Mouse (Mus musculus) hindbrain, embryonic 15.5 days (tissue): ENCODE measurements around the gene Ccdc12. TPM values are rescaled to one million over a fixed set of nuclear protein-coding genes. Genes with fewer than 3 reads are reported as not detected.

Experiments
- ATAC-seq: fragments of 200-750 bp; cut with Nextera tagmentation; 2 replicates; pipeline ENCODE4 v1.8.0; 2017; ENCODE audit warnings: low read depth, moderate number of reproducible peaks, moderate TSS enrichment; ENCODE audit not compliant: low FRiP score
- H3K27ac ChIP-seq: fragments of 300-500 bp; sonication (generic); replicated peaks from 2 replicates; pipeline ENCODE4 v1.5.1; 2015; ENCODE audit warnings: mild to moderate bottlenecking, inconsistent platforms
- H3K27me3 ChIP-seq: fragments of 300-500 bp; sonication (generic); 2 replicates; pipeline ENCODE4 v1.6.1; 2015; ENCODE audit warnings: control low read depth, inconsistent platforms
- H3K36me3 ChIP-seq: fragments of 300-500 bp; sonication (generic); 2 replicates; pipeline ENCODE4 v1.6.1; 2015; ENCODE audit warnings: control low read depth, inconsistent platforms
- H3K4me1 ChIP-seq: fragments of 300-500 bp; sonication (generic); replicated peaks from 2 replicates; pipeline ENCODE4 v1.6.1; 2015; ENCODE audit warnings: control low read depth, inconsistent platforms
- H3K4me2 ChIP-seq: fragments of 300-500 bp; sonication (generic); 2 replicates; pipeline ENCODE4 v1.6.1; 2015; ENCODE audit warnings: moderate library complexity, mild to moderate bottlenecking, inconsistent platforms
- H3K4me3 ChIP-seq: fragments of 300-500 bp; sonication (generic); 2 replicates; pipeline ENCODE4 v1.5.1; 2015; ENCODE audit warnings: mild to moderate bottlenecking, inconsistent platforms
- H3K9ac ChIP-seq: fragments of 300-500 bp; sonication (generic); 2 replicates; pipeline ENCODE4 v1.6.1; 2015; ENCODE audit warnings: inconsistent platforms
- H3K9me3 ChIP-seq: fragments of 300-500 bp; sonication (generic); 2 replicates; pipeline ENCODE4 v1.6.1; 2016; ENCODE audit warnings: control low read depth, inconsistent platforms
- WGBS: fragments of 180-500 bp; shearing (Covaris S2); methylation state at CpG from one replicate; pipeline ENCODE4 v1.1.7; 2015; 5-methylcytosine and 5-hydroxymethylcytosine counted together
- polyA plus RNA-seq: library from polyadenylated mRNA; unstranded; fragments of >200 nt; fragmentation: Nextera tagmentation; extraction: Ambion mirVana; gene quantifications from 2 replicates; pipeline ENCODE4 v1.2.1, GENCODE M21; 2015

Gene Ccdc12
- polyA plus RNA-seq, 1 experiment from 2014 or later: 103 TPM

DNA sequence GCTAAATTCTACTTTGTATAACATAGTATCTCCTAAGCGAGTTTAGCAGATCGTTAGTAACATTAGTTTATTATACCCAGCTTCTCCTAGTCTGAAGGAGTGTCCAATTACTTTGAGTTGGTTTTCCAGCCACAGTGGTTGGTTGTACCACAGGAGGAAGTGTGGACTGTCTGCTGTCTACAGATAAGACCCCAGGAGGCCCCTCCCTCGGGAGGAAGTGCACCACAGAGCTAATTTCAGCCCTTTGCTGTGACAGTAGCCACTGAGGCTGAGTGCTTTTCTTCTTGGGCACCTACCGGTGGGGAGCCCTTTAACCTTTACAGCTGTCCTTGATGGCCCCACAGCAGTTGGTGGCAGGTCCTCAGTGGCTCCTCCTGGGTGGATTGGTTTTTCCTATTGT lies 9.6 kb downstream of the Ccdc12 start:
- WGBS: 38% methylated on average over 4 of the region's 4 CpGs
- no peak for ATAC-seq
- H3K27ac ChIP-seq: no peak overlapping the region
- H3K4me1 ChIP-seq: peaks cover 4% of the 10 kb centered on the region
- no peaks in the 10 kb centered on the region for H3K36me3 ChIP-seq
- H3K4me3 ChIP-seq: no peak overlapping the region
- H3K9me3 ChIP-seq: no peaks in the 10 kb centered on the region
- H3K27me3 ChIP-seq: no peaks in the 10 kb centered on the region
- H3K9ac ChIP-seq: no peak overlapping the region
- H3K4me2 ChIP-seq: no peak overlapping the region

DNA sequence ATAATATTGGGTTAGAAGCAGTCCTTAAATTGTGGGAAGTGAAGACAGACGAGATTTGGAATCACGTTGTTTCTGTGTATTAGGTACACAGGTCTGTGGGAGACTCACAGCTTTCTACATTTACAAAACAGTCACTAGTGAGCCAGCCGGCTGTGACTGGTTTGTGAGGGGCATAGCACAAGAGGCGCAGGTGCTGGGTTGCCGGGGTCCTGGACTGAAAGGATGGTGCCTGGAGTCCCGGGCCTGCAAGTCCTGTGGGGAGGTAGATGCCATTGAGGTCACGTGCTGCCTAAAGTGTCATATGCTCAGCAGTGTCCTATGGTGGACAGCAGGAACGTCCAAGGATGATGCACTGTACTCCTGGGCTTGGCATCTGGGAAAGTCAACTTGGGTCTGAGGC lies 10.1 kb downstream of the Ccdc12 start:
- H3K36me3 ChIP-seq: no peaks in the 10 kb centered on the region
- no peak overlapping the region for H3K4me3 ChIP-seq
- H3K4me2 ChIP-seq: no peak overlapping the region
- H3K9me3 ChIP-seq: no peaks in the 10 kb centered on the region
- WGBS: 40% methylated on average over 8 of the region's 8 CpGs
- no peaks in the 10 kb centered on the region for H3K27me3 ChIP-seq
- no peak for ATAC-seq
- H3K4me1 ChIP-seq: peaks cover 4% of the 10 kb centered on the region
- H3K9ac ChIP-seq: no peak overlapping the region
- no peak overlapping the region for H3K27ac ChIP-seq

DNA sequence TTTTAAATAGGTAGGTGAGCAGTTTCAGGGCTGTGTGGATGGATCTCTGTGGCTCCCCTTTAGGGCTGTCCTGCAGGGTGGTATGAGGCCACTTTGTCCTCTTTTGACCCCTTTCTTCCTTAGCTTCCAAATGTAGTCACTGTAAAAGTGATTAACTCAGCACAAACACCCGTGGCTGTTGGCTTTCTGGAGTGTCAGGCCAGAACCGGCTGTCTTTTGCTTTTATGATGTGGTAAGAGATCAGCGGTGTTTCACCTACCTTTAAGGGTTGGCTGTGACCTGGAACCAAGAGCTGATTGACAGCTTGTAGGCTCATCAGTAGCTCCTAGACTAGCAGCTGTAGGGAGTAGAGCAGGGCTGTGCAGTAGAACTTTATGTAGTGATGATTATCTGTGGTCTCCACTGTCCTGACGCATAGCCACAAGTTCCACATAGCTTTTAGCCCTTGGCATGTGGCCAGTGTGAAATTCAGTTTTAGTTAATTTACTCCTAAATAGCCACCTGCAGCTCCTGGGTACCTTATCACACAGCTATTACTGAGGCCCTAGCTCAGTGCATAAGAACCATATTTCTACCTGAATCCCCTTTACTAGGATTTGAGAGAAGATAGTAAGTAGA lies 11.0 kb downstream of the Ccdc12 start:
- no peak overlapping the region for H3K4me3 ChIP-seq
- H3K9me3 ChIP-seq: no peaks in the 10 kb centered on the region
- ATAC-seq: no peak
- H3K9ac ChIP-seq: no peak overlapping the region
- no peak overlapping the region for H3K4me2 ChIP-seq
- H3K27me3 ChIP-seq: no peaks in the 10 kb centered on the region
- no peak overlapping the region for H3K27ac ChIP-seq
- no peaks in the 10 kb centered on the region for H3K36me3 ChIP-seq
- peaks cover 5% of the 10 kb centered on the region for H3K4me1 ChIP-seq
- 75% methylated on average over 4 of the region's 4 CpGs for WGBS

DNA sequence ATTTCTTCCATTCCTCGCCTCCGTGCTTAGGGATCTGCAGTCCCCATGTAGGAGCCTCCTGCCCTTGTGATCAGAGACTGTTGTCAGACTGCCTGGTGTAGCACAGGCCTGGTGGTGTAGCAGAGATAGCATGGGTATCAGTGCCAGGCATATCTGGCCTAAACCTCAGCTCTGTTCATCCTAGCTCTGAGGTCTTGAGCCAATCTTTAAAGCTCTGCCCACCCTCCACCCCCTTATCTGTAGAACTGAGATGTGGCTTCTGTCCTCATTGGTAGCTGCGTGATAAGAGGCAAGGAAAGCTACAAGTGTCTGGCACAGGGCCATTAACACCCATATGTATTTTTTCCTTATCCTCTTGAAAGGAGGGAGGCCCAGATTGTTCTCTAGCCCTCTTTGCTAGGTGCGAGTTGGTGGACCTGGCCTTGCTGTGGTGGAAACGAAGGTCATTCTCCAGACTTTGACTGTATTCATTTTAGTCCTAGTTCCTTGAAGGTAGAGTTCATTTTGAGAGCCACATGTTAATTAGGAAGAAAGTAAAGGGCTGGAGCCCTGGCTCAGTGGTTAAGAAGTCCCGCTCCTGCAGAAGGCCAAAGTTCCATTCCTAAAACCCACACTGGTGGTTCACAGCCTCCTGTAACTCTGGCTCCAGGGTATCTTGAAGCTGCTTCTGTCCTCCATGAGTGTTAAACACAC lies 12.4 kb downstream of the Ccdc12 start:
- ATAC-seq: no peak

DNA sequence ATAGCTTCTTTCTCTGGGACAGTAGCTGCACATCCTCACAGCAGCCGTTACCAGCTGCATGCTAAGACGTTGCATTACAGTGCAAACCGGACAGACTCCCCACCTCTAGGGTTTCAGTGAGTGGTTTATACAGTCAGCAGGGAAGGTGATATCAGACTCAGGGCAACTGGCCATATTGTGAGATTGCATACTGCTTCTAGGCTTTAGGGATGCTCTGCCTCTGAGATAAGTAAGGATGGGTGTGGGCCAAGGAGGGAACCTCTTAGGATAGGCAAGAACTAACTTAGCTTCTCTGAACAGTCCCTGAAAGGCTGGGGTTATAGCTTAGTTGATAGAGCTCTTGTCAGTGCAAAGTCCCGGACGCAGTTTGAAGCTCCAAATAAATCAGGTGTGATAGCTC lies 13.5 kb downstream of the Ccdc12 start:
- no peak overlapping the region for H3K9ac ChIP-seq
- ATAC-seq: no peak
- H3K4me1 ChIP-seq: peaks cover 15% of the 10 kb centered on the region
- H3K27ac ChIP-seq: no peak overlapping the region
- 88% methylated on average over 5 of the region's 5 CpGs for WGBS
- H3K4me3 ChIP-seq: no peak overlapping the region
- no peak overlapping the region for H3K4me2 ChIP-seq
- no peaks in the 10 kb centered on the region for H3K9me3 ChIP-seq
- H3K36me3 ChIP-seq: no peaks in the 10 kb centered on the region
- no peaks in the 10 kb centered on the region for H3K27me3 ChIP-seq

More for the DNA sequence above, 12.4 kb downstream of the Ccdc12 start:
- no peaks in the 10 kb centered on the region for H3K36me3 ChIP-seq
- 95% methylated on average over 6 of the region's 6 CpGs for WGBS
- H3K27ac ChIP-seq: no peak overlapping the region
- H3K4me2 ChIP-seq: no peak overlapping the region
- peaks cover 17% of the 10 kb centered on the region for H3K4me1 ChIP-seq
- no peaks in the 10 kb centered on the region for H3K9me3 ChIP-seq
- H3K27me3 ChIP-seq: no peaks in the 10 kb centered on the region
- H3K9ac ChIP-seq: no peak overlapping the region
- no peak overlapping the region for H3K4me3 ChIP-seq

DNA sequence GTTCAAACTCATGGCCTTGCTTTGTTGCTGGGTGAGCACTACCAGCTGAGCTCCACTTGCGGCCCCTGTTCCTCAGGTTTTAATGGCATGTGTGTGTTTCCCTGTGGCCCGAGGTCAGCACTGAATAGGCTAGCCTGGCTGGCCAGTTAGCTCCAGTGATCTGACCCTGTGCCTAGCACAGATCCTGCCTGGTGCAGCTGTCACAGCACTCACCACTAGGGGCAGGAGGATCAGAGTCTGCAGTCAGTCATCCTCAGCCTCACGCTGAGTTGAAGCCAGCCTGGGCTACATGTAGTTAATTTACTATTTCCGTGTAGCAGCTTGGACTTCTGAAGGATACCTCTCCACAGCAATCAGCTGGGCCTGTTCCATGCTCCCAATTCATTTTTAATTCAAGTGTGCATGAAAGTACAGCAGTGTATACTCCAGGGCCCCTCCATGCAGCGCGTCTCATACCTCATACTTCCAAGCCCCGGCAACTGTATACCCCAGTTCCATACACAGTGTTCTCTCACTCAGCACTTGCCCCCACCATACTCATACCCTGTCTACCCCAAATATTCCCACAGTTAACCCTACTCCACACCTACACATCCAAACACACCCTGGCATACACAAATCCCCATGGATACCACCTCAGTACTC lies 16.3 kb downstream of the Ccdc12 start:
- WGBS: 63% methylated on average over 7 of the region's 7 CpGs
- peak overlapping the region; percentile 34 for H3K27ac ChIP-seq
- ATAC-seq: peak; percentile 55; the same call in 1 of the 2 replicates

DNA sequence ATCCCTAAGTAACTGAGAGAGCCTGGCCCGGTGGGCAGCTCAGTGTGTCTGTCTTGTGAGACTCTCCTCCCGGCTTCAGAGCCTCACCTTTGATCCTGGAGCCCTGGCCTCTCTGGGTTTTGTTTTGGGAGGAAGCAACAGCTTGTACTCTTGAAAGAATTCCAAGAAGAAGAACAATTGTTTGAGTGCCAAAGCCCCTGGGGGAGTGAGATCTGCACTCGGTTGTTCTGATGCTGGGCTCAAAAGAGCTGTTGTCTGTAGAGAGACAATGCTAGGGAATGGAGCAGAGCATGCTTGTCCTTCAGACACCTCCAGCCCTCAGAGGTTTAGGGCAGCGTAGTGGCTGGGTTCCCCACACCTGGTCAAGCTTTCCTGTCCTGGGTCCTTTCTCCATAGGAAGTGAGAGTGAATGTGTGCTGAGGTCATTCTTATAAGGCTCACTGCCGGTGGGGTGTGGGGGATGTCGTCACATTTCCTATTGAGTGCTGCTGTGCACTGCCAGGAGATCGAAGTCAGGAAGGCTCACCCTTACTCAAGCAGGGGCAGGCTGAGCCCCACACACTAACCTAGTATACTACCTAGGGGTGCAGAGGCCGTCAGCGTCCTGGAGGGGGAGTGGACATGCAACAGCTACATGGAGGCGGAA lies 16.9 kb downstream of the Ccdc12 start:
- WGBS: 46% methylated on average over 10 of the region's 10 CpGs

More for the DNA sequence above, 16.3 kb downstream of the Ccdc12 start:
- Histone ChIP-seq H3K4me3 (no peak overlapping the region), H3K9ac (no peak overlapping the region), H3K27me3 (no peaks in the 10 kb centered on the region), H3K36me3 (no peaks in the 10 kb centered on the region), H3K9me3 (no peaks in the 10 kb centered on the region), H3K4me1 (peaks cover 13% of the 10 kb centered on the region), H3K4me2 (no peak overlapping the region)

DNA sequence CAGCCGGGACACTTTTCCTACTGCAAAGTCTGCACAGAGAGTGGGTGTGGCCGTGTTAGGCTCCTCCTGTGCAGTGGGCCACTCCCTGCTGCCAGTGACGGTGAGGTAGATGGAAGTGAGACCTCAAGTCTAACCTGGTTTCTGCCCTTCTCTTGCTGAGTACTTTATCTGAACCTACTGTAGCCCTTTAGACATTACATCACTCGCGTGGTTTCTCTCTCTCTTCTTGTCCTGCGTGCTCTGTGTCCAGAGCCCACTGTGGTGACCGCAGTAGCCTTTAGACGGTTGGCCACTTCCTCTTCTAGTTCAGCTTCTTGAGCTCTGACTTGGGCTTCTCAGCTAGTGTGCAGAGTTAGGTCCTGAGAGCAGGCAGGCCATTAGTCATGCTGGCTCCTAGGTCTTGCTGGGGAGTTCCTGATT lies 20.2 kb downstream of the Ccdc12 start:
- 88% methylated on average over 8 of the region's 8 CpGs for WGBS
- H3K36me3 ChIP-seq: no peaks in the 10 kb centered on the region
- H3K27me3 ChIP-seq: no peaks in the 10 kb centered on the region
- H3K4me2 ChIP-seq: no peak overlapping the region
- peaks cover 17% of the 10 kb centered on the region for H3K4me1 ChIP-seq
- H3K4me3 ChIP-seq: no peak overlapping the region
- H3K9ac ChIP-seq: no peak overlapping the region
- no peak overlapping the region for H3K27ac ChIP-seq
- no peaks in the 10 kb centered on the region for H3K9me3 ChIP-seq
- ATAC-seq: no peak

More for the DNA sequence above, 16.9 kb downstream of the Ccdc12 start:
- H3K36me3 ChIP-seq: no peaks in the 10 kb centered on the region
- ATAC-seq: no peak
- H3K9ac ChIP-seq: no peak overlapping the region
- no peak overlapping the region for H3K4me3 ChIP-seq
- peaks cover 13% of the 10 kb centered on the region for H3K4me1 ChIP-seq
- peak overlapping the region; percentile 34 for H3K27ac ChIP-seq
- no peaks in the 10 kb centered on the region for H3K9me3 ChIP-seq
- no peaks in the 10 kb centered on the region for H3K27me3 ChIP-seq
- no peak overlapping the region for H3K4me2 ChIP-seq

DNA sequence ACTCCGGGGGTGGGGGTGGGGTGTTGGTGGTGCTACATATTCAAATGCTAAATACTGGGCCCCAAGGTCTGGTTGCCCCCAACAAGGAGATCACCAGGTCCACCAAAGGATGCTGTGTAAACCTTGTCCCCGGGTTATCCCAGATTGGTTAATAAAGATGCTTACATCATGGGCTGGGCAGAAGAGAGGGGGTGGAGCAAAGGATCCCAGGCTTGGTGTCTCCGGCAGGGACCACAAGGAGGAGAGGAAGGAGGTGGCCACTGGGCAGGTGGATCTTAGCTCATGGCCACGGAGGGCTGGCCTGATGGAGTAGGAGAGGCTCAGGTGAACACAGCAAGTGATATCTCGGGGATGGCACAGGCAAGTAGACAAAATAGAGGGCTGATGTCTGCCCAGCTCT lies 22.6 kb downstream of the Ccdc12 start:
- no peaks in the 10 kb centered on the region for H3K9me3 ChIP-seq
- no peak overlapping the region for H3K27ac ChIP-seq
- no peak overlapping the region for H3K4me2 ChIP-seq
- H3K9ac ChIP-seq: no peak overlapping the region
- H3K27me3 ChIP-seq: no peaks in the 10 kb centered on the region
- ATAC-seq: no peak
- 67% methylated on average over 5 of the region's 5 CpGs for WGBS
- H3K4me3 ChIP-seq: no peak overlapping the region
- H3K36me3 ChIP-seq: no peaks in the 10 kb centered on the region
- peaks cover 26% of the 10 kb centered on the region for H3K4me1 ChIP-seq

DNA sequence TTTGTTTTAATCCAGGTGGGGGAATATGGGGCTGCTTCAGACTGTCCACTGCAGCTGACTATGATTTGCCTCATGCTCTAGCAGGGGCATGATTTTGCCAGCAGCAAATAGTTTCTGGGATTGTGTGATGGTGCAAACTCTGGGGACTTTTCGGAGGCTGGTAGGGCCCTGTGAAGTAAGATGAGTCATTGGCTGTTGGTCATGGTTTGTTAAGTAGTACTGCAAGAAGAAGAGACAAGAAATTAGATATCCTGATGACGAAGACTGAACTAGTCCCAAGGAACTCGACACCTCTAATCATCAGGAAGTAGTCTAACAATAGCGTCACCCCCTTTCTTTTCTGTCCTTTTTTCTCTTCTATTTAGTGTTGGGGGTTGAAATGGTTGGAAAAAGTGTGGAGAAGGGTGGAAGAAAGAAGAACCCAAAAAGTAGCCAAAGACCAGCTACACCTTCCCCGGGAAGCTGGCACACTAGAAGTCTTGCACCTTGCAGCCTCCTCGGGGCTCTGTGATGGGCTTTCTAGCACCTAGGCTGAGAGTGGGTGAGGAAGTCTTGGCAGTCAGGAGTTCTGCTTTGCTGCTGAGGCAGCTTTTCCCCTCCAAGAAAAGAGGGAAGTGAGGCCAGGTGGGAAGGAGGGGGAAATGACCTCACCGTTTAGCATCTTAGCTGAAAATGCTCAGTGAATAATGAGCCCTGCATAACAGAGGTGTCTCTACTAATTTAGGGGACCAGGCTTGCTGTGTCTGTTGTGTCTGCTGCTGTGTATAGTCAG lies 24.6 kb downstream of the Ccdc12 start:
- Histone ChIP-seq H3K27me3 (no peaks in the 10 kb centered on the region), H3K4me3 (no peak overlapping the region), H3K4me2 (no peak overlapping the region), H3K27ac (peak overlapping the region; percentile 58; the same call in 1 of the 2 replicates), H3K4me1 (peaks cover 46% of the 10 kb centered on the region), H3K9ac (no peak overlapping the region), H3K36me3 (no peaks in the 10 kb centered on the region), H3K9me3 (no peaks in the 10 kb centered on the region)
- no peak for ATAC-seq
- 88% methylated on average over 7 of the region's 7 CpGs for WGBS

DNA sequence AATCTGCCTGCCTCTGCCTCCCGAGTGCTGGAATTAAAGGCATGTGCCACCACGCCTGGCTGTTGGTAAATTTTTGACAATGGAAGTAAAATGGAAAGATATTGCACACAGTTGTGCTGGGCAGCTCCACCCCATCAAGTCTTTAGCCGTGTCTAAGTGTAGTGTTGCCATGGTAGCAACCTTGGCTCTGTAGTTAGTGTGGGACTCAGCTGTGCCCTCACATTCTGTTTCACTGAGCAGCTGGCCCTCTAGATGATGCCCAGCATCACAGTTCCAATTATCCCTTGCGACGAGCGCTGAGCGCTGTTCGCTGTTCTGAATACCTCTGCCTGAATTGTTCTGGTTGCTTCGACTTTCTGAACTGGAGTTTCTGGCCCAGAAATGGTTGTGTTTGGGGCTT lies 25.5 kb downstream of the Ccdc12 start:
- H3K9ac ChIP-seq: no peak overlapping the region
- no peaks in the 10 kb centered on the region for H3K27me3 ChIP-seq
- H3K4me1 ChIP-seq: peaks cover 48% of the 10 kb centered on the region
- H3K36me3 ChIP-seq: no peaks in the 10 kb centered on the region
- no peak overlapping the region for H3K4me2 ChIP-seq
- peak overlapping the region; percentile 58 for H3K27ac ChIP-seq
- peak; percentile 74; the same call in 1 of the 2 replicates for ATAC-seq
- WGBS: 24% methylated on average over 9 of the region's 9 CpGs
- H3K4me3 ChIP-seq: no peak overlapping the region
- H3K9me3 ChIP-seq: no peaks in the 10 kb centered on the region
